Mouse (Mus musculus) heart, adult 18-20 months (tissue): ENCODE data around the gene Tent4a. TPM values are rescaled to one million over a fixed set of nuclear protein-coding genes. Genes with fewer than 3 reads are reported as not detected.

Source experiments
- DNase-seq, 2 experiments: peaks; one replicate each; pipeline ENCODE4 v3.0.0; 2021 to 2022; ENCODE audit warnings: mixed read lengths in 1 of 2
- total RNA-seq, 2 experiments: library from RNA; stranded (reverse); gene quantifications; 2 replicates each; pipeline ENCODE4 v1.2.3; 2021

Tent4a gene
- total RNA-seq, 2 experiments from 2014 or later, result 10.4 to 11.1 TPM

- DNase-seq, result peak; percentile 26 to 42
Observed at GRCm38 (mm10) chr13:69547488-69548180, 13.2 kb upstream of the Tent4a start.

- DNase-seq, result peak in 1 of 2 experiments; percentile 55
Observed at GRCm38 (mm10) chr13:69545019-69545418, 10.6 kb upstream of the Tent4a start.

- peak in 1 of 2 experiments; percentile 21 for DNase-seq
Observed at GRCm38 (mm10) chr13:69543595-69543994, 9.2 kb upstream of the Tent4a start.

- peak; percentile 63 to 70 for DNase-seq
Observed at GRCm38 (mm10) chr13:69542571-69543352, 8.3 kb upstream of the Tent4a start.

GRCm38 (mm10) chr13:69541776-69542175, 7.4 kb upstream of the Tent4a start:
- peak; percentile 43 to 60 for DNase-seq

GRCm38 (mm10) chr13:69541209-69541608, 6.8 kb upstream of the Tent4a start:
- DNase-seq, result peak in 1 of 2 experiments; percentile 51

- DNase-seq, result peak; percentile 52 to 54
Observed at GRCm38 (mm10) chr13:69538327-69538726, 3.9 kb upstream of the Tent4a start.

GRCm38 (mm10) chr13:69537366-69537765, 2.9 kb upstream of the Tent4a start:
- DNase-seq, result no peak

- DNase-seq, result no peak
Observed at GRCm38 (mm10) chr13:69536021-69536420, 1.6 kb upstream of the Tent4a start.

GRCm38 (mm10) chr13:69534654-69535551, 486 bp upstream of the Tent4a start:
- peak; percentile 96 to 98 for DNase-seq

- DNase-seq, result peak; percentile 70 to 72
Observed at GRCm38 (mm10) chr13:69533405-69534333, 748 bp downstream of the Tent4a start, which contains the start of gene Nsun2. Gene Nsun2, plus strand, starts transcription at chr13:69533746.

- DNase-seq, result no peak
Observed at GRCm38 (mm10) chr13:69532893-69533404, 1.5 kb downstream of the Tent4a start.

- DNase-seq, result peak in 1 of 2 experiments; percentile 28
Observed at GRCm38 (mm10) chr13:69532101-69532892, 2.1 kb downstream of the Tent4a start.

GRCm38 (mm10) chr13:69531431-69531830, 3.0 kb downstream of the Tent4a start:
- DNase-seq, result no peak

GRCm38 (mm10) chr13:69530951-69531350, 3.5 kb downstream of the Tent4a start:
- DNase-seq, result no peak

- no peak for DNase-seq
Observed at GRCm38 (mm10) chr13:69530156-69530555, 4.3 kb downstream of the Tent4a start.

GRCm38 (mm10) chr13:69528531-69528930, 5.9 kb downstream of the Tent4a start:
- DNase-seq, result no peak

GRCm38 (mm10) chr13:69525867-69526266, 8.6 kb downstream of the Tent4a start:
- no peak for DNase-seq

GRCm38 (mm10) chr13:69524158-69524530, 10.3 kb downstream of the Tent4a start:
- no peak for DNase-seq
